Mouse (Mus musculus) bone marrow, adult 2 months (tissue): ENCODE measurements around the gene Pik3c2b. TPM values are rescaled to one million over a fixed set of nuclear protein-coding genes. Genes with fewer than 3 reads are reported as not detected.
"Not testable (repeated sequence)": the region's sequence is repeated elsewhere in the genome, so short reads cannot be mapped to it uniquely, and the experiment has no call there.

Source experiments
- H3K27ac ChIP-seq: fragments of 200-500 bp; 2 replicates; pipeline ENCODE4 v1.5.1; 2012; ENCODE audit warnings: low read depth, mild to moderate bottlenecking, control low read depth, inconsistent platforms, low read length; ENCODE audit not compliant: control insufficient read depth, poor library complexity, insufficient read depth
- H3K4me1 ChIP-seq: fragments of 200-500 bp; 2 replicates; pipeline ENCODE4 v1.6.1; 2011; ENCODE audit warnings: low read length; ENCODE audit not compliant: control insufficient read depth, insufficient read depth
- H3K4me3 ChIP-seq: fragments of 200-500 bp; replicated peaks from 2 replicates; pipeline ENCODE3; 2011; ENCODE audit warnings: mild to moderate bottlenecking, low read depth, low read length, control low read depth; ENCODE audit not compliant: control insufficient read depth
- CTCF ChIP-seq: fragments of 200-500 bp; IDR thresholded peaks from 2 replicates; pipeline ENCODE4 v1.5.1; 2011; ENCODE audit warnings: low read length, control low read depth; ENCODE audit not compliant: control insufficient read depth, insufficient read depth
- POLR2A ChIP-seq: fragments of 200-500 bp; IDR thresholded peaks from 2 replicates; pipeline ENCODE4 v1.6.1; 2011; ENCODE audit warnings: low read depth, mild to moderate bottlenecking, control low read depth, low read length, borderline replicate concordance; ENCODE audit not compliant: control insufficient read depth
- WGBS: fragments of 180-500 bp; shearing (Covaris S2); methylation state at CpG from one replicate; pipeline ENCODE4 v1.1.7; 2018; 5-methylcytosine and 5-hydroxymethylcytosine counted together
- polyA plus RNA-seq: library from polyadenylated mRNA; stranded (reverse); fragments of >200 nt; gene quantifications from 2 replicates; pipeline ENCODE4 v1.2.4, GENCODE M21; 2011; ENCODE audit warnings: low replicate concordance; ENCODE audit not compliant: missing spikeins, insufficient read depth, insufficient read length

Pik3c2b gene
- polyA plus RNA-seq, 1 experiment: 17.9 TPM

DNA sequence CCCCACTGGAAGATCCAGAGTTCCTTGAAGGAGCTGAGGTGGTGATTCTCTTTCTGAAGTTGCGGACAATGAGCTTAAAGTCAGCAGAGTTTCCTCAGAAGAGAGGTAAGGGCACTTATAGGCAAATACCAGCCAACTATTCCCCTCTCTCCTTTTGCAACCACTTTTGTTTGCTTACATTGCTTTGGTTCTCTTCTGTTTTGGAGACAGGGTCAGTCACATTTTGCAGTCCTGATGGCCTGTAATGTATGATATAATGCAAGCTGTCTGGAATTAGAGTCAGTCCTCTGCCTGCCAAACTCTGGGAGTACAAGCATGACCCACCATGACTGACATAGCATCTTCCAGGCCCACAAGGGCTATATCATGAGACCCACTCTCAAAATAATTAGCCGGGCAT, 18.3 kb upstream of the Pik3c2b start:
- Histone ChIP-seq H3K27ac (no peak overlapping the region), H3K4me3 (no peak overlapping the region), H3K4me1 (peaks cover 2% of the 10 kb centered on the region; the same call in 1 of the 2 replicates)
- no peak for TF ChIP-seq CTCF
- TF ChIP-seq POLR2A: no peak
- 94% methylated on average over 2 of the region's 2 CpGs for WGBS

DNA sequence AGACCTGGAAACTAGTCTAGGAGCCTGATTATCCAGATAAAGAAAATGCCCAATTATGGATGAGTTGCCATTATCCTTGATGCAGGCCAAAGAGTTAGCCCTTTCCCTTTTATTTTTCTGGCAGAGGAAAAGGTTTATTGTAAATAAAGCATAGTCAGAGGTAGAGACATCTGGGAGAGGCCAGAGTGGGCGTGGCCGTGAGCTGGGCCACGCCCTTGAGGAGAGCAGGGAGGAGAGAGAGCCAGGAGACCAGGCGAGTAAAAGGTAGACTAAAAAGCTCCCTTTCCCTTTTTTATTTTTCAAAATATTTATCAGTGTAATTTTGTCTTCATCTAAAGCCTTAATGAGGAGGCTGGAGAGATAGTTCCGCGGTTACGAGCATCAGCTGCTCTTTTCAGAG, 17.5 kb upstream of the Pik3c2b start:
- 66% methylated on average over 7 of the region's 7 CpGs for WGBS
- peaks cover 2% of the 10 kb centered on the region; the same call in 1 of the 2 replicates for H3K4me1 ChIP-seq
- H3K27ac ChIP-seq: no peak overlapping the region
- no peak overlapping the region for H3K4me3 ChIP-seq
- no peak for TF ChIP-seq CTCF
- no peak for TF ChIP-seq POLR2A

DNA sequence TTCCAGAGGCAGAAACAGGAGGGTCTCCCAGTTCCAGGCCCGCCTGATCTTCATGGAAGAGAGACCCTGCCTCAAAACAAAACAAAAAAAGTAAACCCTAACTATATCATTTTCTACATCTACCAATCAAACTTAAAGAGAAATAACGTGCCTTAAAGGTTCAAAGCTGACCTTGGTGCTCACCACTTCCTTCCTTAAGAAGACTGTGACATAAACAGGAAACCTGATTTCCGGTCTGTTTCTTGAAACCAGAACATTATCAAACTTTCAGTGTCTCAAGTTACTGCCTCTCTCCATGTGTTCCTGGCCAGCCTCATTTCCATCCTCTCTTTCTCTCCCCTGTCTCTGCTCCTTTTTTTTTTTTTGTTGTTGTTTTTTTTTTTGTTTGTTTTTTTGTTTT, 15.7 kb upstream of the Pik3c2b start:
- TF ChIP-seq CTCF (no peak), POLR2A (no peak)
- Histone ChIP-seq H3K4me3 (no peak overlapping the region), H3K4me1 (no peaks in the 10 kb centered on the region; the same call in 1 of the 2 replicates), H3K27ac (peak overlapping the region; percentile 63; the same call in 1 of the 2 replicates)
- 15% methylated on average over 3 of the region's 3 CpGs for WGBS

DNA sequence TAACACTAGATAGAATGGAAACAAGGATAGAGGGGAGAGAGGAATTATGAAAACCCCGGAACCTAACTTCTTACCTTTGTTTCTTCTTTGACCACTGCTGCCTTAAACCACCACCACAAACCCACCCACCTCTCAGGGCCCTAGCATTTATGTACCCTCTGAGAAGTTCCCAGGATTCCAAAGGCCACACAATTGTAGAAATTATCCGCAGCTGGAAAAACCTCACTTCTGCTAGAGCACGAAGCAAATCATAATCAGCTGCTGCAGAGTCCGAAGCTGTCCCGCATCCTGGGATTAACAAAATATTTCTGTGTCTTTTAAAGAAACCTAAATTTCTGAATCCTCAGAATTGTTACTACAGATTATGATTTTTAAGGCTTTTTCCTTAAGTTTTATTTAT, 15.0 kb upstream of the Pik3c2b start, which contains the start of gene Mdm4:
TSS of gene Mdm4 (minus strand) at position 101 of the 400 bp plus-strand sequence.
- Histone ChIP-seq H3K27ac (peak within 1 kb of the TSS; percentile 63; the same call in 1 of the 2 replicates), H3K4me1 (no peaks in the 10 kb centered on the region; the same call in 1 of the 2 replicates), H3K4me3 (no peak within 1 kb of the TSS)
- WGBS: 93% methylated on average over 5 of the region's 5 CpGs
- no peak for TF ChIP-seq CTCF
- no peak for TF ChIP-seq POLR2A

DNA sequence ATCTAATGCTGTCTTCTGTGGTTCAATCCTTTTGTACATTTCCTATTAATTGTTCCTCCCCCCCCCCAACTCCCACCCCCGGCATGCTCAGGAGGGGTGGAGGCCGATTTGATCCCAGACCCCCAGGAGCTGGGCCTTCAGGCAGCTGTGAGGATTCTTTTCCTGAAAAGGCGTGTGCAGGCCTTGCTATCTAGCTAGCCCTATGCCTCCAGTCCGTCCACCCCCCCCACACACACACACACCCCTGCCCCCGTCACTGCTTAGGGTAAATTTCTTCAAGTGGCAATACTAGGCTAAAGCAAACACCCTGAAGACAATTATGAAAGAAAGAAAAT, 12.5 kb upstream of the Pik3c2b start:
- Histone ChIP-seq H3K4me1 (no peaks in the 10 kb centered on the region; the same call in 1 of the 2 replicates), H3K27ac (no peak overlapping the region), H3K4me3 (no peak overlapping the region)

DNA sequence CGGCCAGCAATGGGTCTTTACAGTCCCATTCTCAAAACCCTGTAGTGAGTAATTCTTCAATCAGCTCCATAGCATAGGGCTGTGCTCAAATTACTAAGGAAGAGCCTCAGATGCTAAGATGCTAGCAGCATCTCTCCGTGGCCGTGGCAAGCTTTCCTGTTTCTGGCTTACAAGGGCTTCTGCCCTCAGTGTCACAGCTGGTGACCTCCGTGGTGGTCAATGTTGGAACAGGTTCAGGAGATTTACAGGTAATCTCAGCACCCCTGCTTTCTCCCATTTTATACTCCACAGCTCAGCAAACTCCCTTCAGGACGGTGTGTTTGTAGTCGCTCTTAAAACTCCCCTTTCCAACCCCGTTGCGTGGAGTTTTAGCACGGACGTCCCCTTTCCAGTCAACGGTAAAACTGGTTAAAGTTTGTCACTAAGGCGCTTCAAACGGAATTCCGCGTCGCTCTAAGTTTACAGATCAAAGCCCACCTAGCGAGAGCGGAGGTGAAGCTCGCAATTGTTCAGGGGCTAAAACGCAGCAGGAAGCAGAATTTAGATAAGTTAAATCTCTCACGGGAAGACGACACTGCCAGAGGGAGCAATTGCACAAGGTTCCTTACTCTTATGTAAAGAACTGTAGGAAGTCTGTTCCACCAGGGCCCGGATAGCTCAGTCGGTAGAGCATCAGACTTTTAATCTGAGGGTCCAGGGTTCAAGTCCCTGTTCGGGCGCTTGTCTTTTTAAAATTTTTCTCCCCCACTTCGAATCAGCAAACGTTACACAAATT, 12.0 kb upstream of the Pik3c2b start:
- under 1% methylated on average over 28 of the region's 28 CpGs for WGBS
- Histone ChIP-seq H3K27ac (peak overlapping the region; percentile 67), H3K4me3 (peak overlapping the region; percentile 71), H3K4me1 (no peaks in the 10 kb centered on the region; the same call in 1 of the 2 replicates)
- TF ChIP-seq POLR2A: no peak
- no peak for TF ChIP-seq CTCF

More for the DNA sequence above, 12.5 kb upstream of the Pik3c2b start:
- TF ChIP-seq CTCF (no peak), POLR2A (no peak)
- WGBS: 38% methylated on average over 5 of the region's 5 CpGs

DNA sequence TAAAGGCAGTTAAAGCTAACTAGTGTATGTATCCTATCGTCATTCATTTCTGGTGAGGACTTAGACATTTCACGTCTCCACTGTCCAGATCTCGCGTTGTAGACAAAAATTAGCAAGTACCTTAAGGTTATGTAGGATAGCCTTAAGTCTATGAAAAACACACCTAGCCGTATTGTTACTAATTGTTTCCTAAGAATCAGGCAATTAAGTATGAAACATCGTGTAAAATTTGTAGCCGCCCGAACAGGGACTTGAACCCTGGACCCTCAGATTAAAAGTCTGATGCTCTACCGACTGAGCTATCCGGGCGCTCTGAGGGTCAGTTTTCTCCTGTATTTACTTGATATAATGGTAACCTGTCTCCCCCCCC, 11.4 kb upstream of the Pik3c2b start:
- H3K27ac ChIP-seq: no peak overlapping the region

DNA sequence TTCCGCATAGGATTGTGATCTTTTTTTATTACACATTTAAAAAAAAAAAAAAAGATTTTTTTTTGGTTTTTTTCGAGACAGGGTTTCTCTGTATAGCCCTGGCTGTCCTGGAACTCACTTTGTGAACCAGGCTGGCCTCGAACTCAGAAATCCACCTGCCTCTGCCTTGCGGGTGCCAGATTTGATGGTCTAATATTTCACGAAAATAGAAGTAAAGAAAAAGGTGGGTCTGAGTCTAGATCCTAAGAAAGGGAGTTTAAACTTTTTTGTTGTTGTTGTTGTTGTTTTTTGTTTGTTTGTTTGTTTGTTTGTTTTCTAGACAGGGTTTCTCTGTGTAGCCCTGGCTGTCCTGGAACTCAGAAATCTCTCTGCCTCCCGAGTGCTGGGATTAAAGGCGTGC, 10.8 kb upstream of the Pik3c2b start:
- not testable (repeated sequence) for H3K4me1 ChIP-seq, H3K27ac ChIP-seq, H3K4me3 ChIP-seq
- 77% methylated on average over 7 of the region's 7 CpGs for WGBS

More for the DNA sequence above, 11.4 kb upstream of the Pik3c2b start:
- H3K4me3 ChIP-seq: peak overlapping the region; percentile 71
- WGBS: 2% methylated on average over 11 of the region's 11 CpGs
- H3K4me1 ChIP-seq: no peaks in the 10 kb centered on the region; the same call in 1 of the 2 replicates
- no peak for TF ChIP-seq POLR2A
- no peak for TF ChIP-seq CTCF

DNA sequence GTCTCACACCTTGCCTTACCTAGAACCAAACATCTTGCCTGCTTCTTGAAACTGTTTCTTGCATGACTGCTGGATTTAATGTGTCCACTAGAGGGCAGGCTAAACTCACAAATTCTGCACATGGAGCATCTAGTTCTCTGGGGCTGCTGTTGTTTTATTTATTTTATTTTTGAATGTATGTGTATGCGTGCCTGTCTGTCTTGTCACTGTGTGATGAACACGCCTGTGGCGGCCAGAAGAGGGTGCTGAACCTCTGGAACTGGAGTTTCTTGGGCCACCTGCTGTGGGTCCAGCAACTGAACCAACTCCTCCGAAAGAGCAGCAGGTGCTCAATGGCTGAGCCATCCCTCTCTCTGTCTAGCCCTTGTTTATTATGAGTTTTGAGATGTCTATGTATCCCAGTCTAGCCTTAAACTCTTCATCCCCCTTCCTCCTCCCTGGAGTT, 5.9 kb upstream of the Pik3c2b start:
- Histone ChIP-seq H3K4me1 (no peaks in the 10 kb centered on the region; the same call in 1 of the 2 replicates), H3K4me3 (no peak overlapping the region), H3K27ac (no peak overlapping the region)
- TF ChIP-seq POLR2A (no peak), CTCF (peak; percentile 54)
- 17% methylated on average over 4 of the region's 4 CpGs for WGBS
